ENCODE assay signal across 16 mouse cellular contexts in the genomic region with DNA sequence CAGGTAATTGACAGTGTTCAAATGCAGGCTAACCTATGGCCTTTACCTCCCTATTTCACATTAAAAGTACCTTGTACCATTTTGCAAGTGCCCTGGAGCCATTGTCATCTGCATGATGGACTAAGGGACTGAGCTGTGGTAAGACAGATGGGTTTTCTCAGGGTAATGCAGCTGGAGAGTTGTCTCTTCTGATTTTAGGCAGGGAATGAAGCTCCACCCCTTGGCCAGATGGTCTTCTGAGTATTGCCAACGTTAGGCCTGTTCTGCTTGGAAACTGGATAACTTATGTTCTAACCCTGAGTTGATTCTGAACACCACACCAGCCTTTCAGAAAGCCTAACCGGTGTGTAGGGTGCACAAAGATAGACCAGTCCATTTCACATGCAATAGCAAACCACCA.
"Had no signal": no experiment of that assay in that cellular context is flagged by ENCODE, and none has a peak within 500 bp of the region (broad histone marks: within the 10 kb centered on the region; RNA-seq: fewer than 3 reads in every experiment).

No protein-coding gene starts in this region.

- H3K4me3 ChIP-seq: limb, embryonic 10.5 days; limb, embryonic 13.5 days; liver, embryonic 13.5 days; megakaryocyte, embryonic 14.5 days; midbrain, embryonic 10.5 days; midbrain, embryonic 13.5 days had no signal

- H3K4me2 ChIP-seq: limb, embryonic 13.5 days; liver, embryonic 13.5 days; midbrain, embryonic 13.5 days had no signal

- ATAC-seq: intestine, postnatal 0 days; midbrain, embryonic 13.5 days had no signal

- H3K4me1 ChIP-seq: limb, embryonic 10.5 days; limb, embryonic 13.5 days; liver, embryonic 13.5 days; megakaryocyte, embryonic 14.5 days had no signal

- H3K36me3 ChIP-seq: limb, embryonic 10.5 days; limb, embryonic 13.5 days; liver, embryonic 13.5 days; midbrain, embryonic 10.5 days; midbrain, embryonic 13.5 days had no signal

- DNase-seq: kidney, adult 2 months; kidney, postnatal 25 days; layer of hippocampus, postnatal 36 days; liver; liver, embryonic 13.5 days; lung, adult 2 months; lung, postnatal 14 days; thymus, adult 18-20 months; thymus, postnatal 36 days had no signal

- H3K9ac ChIP-seq: limb, embryonic 13.5 days; liver, embryonic 13.5 days; midbrain, embryonic 13.5 days had no signal

- H3K9me3 ChIP-seq: limb, embryonic 10.5 days; limb, embryonic 13.5 days; liver, embryonic 13.5 days; megakaryocyte, embryonic 14.5 days; midbrain, embryonic 10.5 days; midbrain, embryonic 13.5 days had no signal

- H3K27me3 ChIP-seq: limb, embryonic 13.5 days; liver, embryonic 13.5 days; megakaryocyte, embryonic 14.5 days; midbrain, embryonic 13.5 days had no signal

- H3K27ac ChIP-seq: kidney, postnatal 0 days; limb, embryonic 10.5 days; limb, embryonic 13.5 days; liver, embryonic 13.5 days; midbrain, embryonic 10.5 days; midbrain, embryonic 13.5 days had no signal
